Mouse (Mus musculus) liver, embryonic 15.5 days (tissue): ENCODE data around the gene Mrps15. TPM values are rescaled to one million over a fixed set of nuclear protein-coding genes. Genes with fewer than 3 reads are reported as not detected.
"Not testable (repeated sequence)": the region's sequence is repeated elsewhere in the genome, so short reads cannot be mapped to it uniquely, and the experiment has no call there.

ENCODE experiments used
- ATAC-seq: fragments of 200-750 bp; cut with Nextera tagmentation; 2 replicates; pipeline ENCODE4 v1.8.0; 2017; ENCODE audit warnings: moderate number of reproducible peaks, mild to moderate bottlenecking, moderate library complexity; ENCODE audit not compliant: insufficient read depth
- H3K27ac ChIP-seq: fragments of 300-500 bp; sonication (generic); replicated peaks from 2 replicates; pipeline ENCODE4 v1.5.1; 2015; ENCODE audit warnings: mild to moderate bottlenecking, inconsistent platforms
- H3K27me3 ChIP-seq: fragments of 300-500 bp; sonication (generic); 2 replicates; pipeline ENCODE4 v1.6.1; 2015; ENCODE audit warnings: mild to moderate bottlenecking, inconsistent platforms
- H3K36me3 ChIP-seq: fragments of 300-500 bp; sonication (generic); replicated peaks from 2 replicates; pipeline ENCODE4 v1.6.1; 2015; ENCODE audit warnings: moderate library complexity, mild to moderate bottlenecking, inconsistent platforms
- H3K4me1 ChIP-seq: fragments of 300-500 bp; sonication (generic); replicated peaks from 2 replicates; pipeline ENCODE4 v1.6.1; 2015; ENCODE audit warnings: inconsistent platforms
- H3K4me2 ChIP-seq: fragments of 300-500 bp; sonication (generic); 2 replicates; pipeline ENCODE4 v1.6.1; 2015; ENCODE audit warnings: moderate library complexity, mild to moderate bottlenecking, inconsistent platforms
- H3K4me3 ChIP-seq: fragments of 300-500 bp; sonication (generic); replicated peaks from 2 replicates; pipeline ENCODE4 v1.5.1; 2015; ENCODE audit warnings: mild to moderate bottlenecking, inconsistent platforms
- H3K9ac ChIP-seq: fragments of 300-500 bp; sonication (generic); 2 replicates; pipeline ENCODE4 v1.6.1; 2015; ENCODE audit warnings: moderate library complexity, mild to moderate bottlenecking, inconsistent platforms
- H3K9me3 ChIP-seq: fragments of 300-500 bp; sonication (generic); replicated peaks from 2 replicates; pipeline ENCODE4 v1.6.1; 2016; ENCODE audit warnings: inconsistent platforms
- WGBS: fragments of 180-500 bp; shearing (Covaris S2); methylation state at CpG from one replicate; pipeline ENCODE4 v1.1.7; 2015; ENCODE audit warnings: mixed read lengths; ENCODE audit not compliant: insufficient replicate concordance; 5-methylcytosine and 5-hydroxymethylcytosine counted together
- polyA plus RNA-seq: library from polyadenylated mRNA; unstranded; fragments of >200 nt; fragmentation: Nextera tagmentation; extraction: Ambion mirVana; gene quantifications from 2 replicates; pipeline ENCODE4 v1.2.1, GENCODE M21; 2015

Mrps15 gene
- polyA plus RNA-seq, 1 experiment from 2014 or later = 74.3 TPM

DNA sequence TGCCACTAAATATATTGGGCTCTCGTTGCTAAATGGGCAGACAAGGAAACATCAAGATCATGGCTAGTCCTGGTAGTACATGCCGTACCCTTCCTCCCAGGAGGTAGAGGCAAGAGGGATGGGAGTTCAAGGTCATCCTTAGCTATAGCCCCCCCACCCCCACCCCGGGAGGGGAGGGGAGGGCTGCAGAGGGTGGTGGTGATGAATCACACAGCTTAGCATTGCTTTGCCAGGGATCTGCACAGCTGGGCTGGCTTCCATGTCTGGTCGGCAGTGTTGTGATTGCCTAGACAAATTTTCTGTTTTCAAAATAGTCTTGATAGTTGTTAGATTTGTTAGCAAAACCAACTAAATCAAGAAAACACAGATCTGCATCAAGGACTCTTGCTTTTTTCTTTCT, 32.5 kb downstream of the Mrps15 start:
- Histone ChIP-seq H3K4me1 (peaks cover 4% of the 10 kb centered on the region; the same call in 1 of the 2 replicates), H3K4me3 (no peak overlapping the region), H3K4me2 (no peak overlapping the region), H3K36me3 (no peaks in the 10 kb centered on the region), H3K9me3 (no peaks in the 10 kb centered on the region), H3K9ac (no peak overlapping the region), H3K27ac (no peak overlapping the region), H3K27me3 (no peaks in the 10 kb centered on the region)
- no peak for ATAC-seq
- 60% methylated on average over 4 of the region's 4 CpGs for WGBS

DNA sequence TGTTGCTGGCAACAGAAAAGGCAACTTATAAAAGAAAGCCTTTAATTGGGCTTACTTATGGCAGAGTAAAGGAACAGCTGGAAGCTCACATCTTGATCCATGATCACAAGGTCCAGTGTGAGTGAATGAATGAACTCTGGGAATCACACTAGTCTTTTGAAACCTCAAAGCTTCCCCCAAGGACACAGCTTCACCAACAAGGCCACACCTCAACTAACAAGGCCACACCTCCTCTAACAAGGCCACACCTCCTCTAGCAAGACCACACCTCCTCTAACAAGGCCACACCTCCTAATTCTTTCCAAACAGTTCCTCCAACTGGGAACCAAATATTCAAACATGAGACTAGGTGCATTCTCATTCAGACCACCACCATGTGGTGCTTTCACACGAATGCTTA, 34.9 kb downstream of the Mrps15 start:
- 73% methylated on average over 1 of the region's 1 CpGs for WGBS
- no peak overlapping the region for H3K9ac ChIP-seq

DNA sequence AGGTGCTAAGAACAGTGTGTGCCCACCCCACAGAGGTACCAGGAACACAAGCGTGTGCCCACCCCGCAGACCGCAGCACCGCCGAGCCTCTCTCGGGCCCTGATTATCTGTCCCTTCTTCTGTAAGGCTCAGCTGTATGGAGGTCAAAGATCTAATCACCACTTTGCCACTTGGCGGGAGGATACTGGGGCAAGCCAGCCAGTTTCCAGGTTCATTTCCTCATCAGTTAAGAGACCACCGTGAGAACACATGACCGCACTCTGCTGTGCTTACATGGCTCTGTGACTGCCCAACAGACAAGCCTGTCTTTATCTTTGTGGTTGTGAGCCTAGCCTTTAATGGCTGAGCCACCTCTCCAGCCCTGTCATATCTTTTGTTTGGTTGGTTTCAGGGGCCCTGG, 36.3 kb downstream of the Mrps15 start:
- 30% methylated on average over 9 of the region's 9 CpGs for WGBS
- Histone ChIP-seq H3K4me1 (peaks cover 9% of the 10 kb centered on the region), H3K4me2 (no peak overlapping the region), H3K27me3 (no peaks in the 10 kb centered on the region), H3K27ac (no peak overlapping the region), H3K9ac (no peak overlapping the region), H3K36me3 (no peaks in the 10 kb centered on the region), H3K4me3 (no peak overlapping the region), H3K9me3 (no peaks in the 10 kb centered on the region)
- no peak for ATAC-seq

More for the DNA sequence above, 34.9 kb downstream of the Mrps15 start:
- ATAC-seq = no peak
- no peak overlapping the region for H3K27ac ChIP-seq
- peaks cover 9% of the 10 kb centered on the region for H3K4me1 ChIP-seq
- H3K9me3 ChIP-seq = no peaks in the 10 kb centered on the region
- no peaks in the 10 kb centered on the region for H3K36me3 ChIP-seq
- no peaks in the 10 kb centered on the region for H3K27me3 ChIP-seq
- H3K4me3 ChIP-seq = no peak overlapping the region
- no peak overlapping the region for H3K4me2 ChIP-seq

DNA sequence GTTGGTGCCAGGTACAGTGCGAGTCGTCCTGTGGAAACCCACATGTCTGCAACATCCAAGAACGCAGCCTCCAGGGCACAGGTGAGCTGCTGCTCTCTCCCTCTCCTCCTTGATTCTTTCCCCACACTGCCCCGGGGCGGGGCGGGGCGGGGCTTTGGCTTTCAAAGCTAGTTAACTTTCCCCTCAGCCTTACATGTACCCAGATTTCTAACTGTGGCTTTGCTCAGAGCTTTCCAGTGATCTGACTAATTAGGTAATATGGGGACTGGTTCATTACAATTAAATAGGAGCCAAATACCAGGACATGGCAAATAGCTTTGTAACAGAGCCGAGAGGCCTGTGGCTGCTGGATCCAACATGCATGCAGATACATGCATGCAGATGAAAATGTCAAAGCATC, 37.7 kb downstream of the Mrps15 start:
- no peak overlapping the region for H3K4me3 ChIP-seq
- no peaks in the 10 kb centered on the region for H3K36me3 ChIP-seq
- no peak overlapping the region for H3K9ac ChIP-seq
- no peaks in the 10 kb centered on the region for H3K27me3 ChIP-seq
- no peak for ATAC-seq
- no peaks in the 10 kb centered on the region for H3K9me3 ChIP-seq
- 72% methylated on average over 8 of the region's 8 CpGs for WGBS
- peaks cover 9% of the 10 kb centered on the region for H3K4me1 ChIP-seq
- no peak overlapping the region for H3K4me2 ChIP-seq
- H3K27ac ChIP-seq = no peak overlapping the region

DNA sequence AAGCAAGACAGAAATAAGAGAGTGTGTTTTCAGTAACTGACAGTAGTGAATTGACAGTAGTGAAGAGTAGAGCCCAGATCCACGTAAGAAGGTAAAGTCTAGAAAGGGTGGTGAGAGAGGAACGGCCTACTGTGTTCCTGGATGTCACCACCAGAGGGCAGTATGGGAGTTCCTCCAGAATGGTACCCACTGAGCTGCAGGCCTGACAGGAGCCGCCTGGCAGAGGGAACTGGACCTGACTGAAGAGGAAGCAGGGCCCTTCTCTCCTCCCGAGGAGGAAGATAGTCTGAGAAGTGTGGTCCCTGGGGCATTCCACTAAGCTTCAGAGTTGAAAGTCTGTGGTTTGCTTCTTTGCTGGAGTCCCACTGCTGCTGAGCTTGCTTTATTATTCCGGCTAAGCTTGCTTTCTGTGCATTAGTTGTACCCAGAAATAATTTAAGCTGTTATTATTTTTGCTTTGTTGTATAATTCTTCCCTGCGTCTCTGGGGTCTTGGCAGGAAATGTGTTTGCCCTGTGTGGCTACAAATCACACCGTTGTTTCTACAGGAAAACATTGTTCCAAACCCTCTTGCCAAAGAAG, 39.4 kb downstream of the Mrps15 start:
- Histone ChIP-seq H3K4me1 (peaks cover 17% of the 10 kb centered on the region), H3K27ac (no peak overlapping the region), H3K9me3 (no peaks in the 10 kb centered on the region), H3K4me3 (no peak overlapping the region), H3K27me3 (no peaks in the 10 kb centered on the region), H3K9ac (no peak overlapping the region), H3K36me3 (no peaks in the 10 kb centered on the region), H3K4me2 (no peak overlapping the region)
- ATAC-seq = peak; percentile 49; the same call in 1 of the 2 replicates
- 18% methylated on average over 7 of the region's 7 CpGs for WGBS

DNA sequence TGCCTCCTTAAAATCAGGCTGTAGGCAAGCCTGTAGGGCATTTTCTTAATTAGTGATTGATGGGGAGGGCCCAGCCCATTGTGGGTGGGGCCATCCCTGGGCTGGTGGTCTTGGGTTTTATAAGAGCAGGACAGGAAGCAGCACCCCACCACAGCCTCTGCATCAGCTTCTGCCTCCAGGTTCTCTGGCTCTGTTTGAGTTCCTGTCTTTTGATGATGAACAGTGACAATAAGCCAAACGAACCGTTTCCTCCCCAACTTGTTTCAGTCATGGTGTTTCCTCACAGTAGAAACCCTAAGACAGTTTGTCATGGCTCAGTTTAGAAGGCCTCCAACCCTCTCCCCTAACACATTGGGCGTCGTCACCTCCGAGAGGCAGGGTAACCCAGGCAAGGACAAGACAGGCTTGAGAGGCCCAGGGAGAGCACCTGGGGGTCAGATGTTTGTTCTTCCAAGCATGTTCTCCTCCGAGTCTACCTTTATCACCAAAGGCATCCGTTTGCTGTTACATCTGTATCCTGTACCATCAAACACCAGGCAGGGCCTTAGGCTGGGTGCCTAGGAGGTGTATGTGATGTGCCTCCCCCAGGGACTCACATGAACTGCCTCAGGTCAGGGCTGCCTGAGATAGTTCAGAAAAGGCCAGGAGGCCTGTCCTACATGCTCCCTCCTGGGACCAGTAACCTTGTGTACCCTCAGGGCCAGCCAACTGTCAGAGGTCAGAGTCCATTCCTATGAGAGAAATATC, 43.5 kb downstream of the Mrps15 start:
- WGBS = 39% methylated on average over 7 of the region's 7 CpGs
- H3K9me3 ChIP-seq = no peaks in the 10 kb centered on the region
- no peak overlapping the region for H3K4me2 ChIP-seq
- peaks cover 13% of the 10 kb centered on the region for H3K4me1 ChIP-seq
- no peak; the same call in 1 of the 2 replicates for ATAC-seq
- no peak overlapping the region for H3K4me3 ChIP-seq
- no peak overlapping the region for H3K9ac ChIP-seq
- no peaks in the 10 kb centered on the region for H3K36me3 ChIP-seq
- no peaks in the 10 kb centered on the region for H3K27me3 ChIP-seq
- no peak overlapping the region; the same call in 1 of the 2 replicates for H3K27ac ChIP-seq

DNA sequence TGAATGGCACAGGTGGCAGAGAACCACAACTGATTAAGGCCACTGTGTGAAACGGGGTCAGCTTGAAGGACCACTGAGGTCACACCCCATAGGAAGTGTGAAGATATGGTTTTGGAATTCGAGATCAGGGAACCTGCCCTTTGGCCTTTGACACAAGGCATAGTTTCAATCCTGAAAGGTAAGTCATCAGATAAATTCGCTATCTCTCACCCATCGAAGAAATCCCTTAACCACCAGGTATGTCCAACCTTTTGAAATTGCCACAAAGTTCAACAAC, 44.1 kb downstream of the Mrps15 start:
- peaks cover 13% of the 10 kb centered on the region for H3K4me1 ChIP-seq
- no peak overlapping the region for H3K4me3 ChIP-seq
- no peak overlapping the region for H3K4me2 ChIP-seq
- H3K9me3 ChIP-seq = no peaks in the 10 kb centered on the region
- H3K9ac ChIP-seq = no peak overlapping the region
- WGBS = 52% methylated on average over 4 of the region's 4 CpGs
- no peak overlapping the region for H3K27ac ChIP-seq
- ATAC-seq = no peak
- H3K27me3 ChIP-seq = no peaks in the 10 kb centered on the region
- no peaks in the 10 kb centered on the region for H3K36me3 ChIP-seq

DNA sequence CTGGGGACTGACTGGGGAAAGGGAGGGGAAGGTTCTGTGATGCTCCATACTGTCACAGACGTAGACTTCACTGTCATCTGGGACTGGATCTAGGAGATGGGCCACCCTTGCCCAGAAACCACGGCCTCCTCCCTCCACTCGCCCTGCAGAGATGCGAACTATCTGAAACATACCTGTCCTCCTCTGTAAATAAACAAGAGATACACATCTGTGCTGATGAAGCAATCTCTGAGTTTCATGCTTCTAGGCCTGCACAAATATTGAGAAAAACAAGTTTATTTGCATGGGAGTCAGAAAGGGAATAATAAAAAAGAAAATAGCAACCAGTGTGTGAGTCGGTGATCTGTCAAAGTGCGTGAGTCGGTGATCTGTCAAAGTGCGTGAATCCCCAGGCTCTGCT, 45.1 kb downstream of the Mrps15 start:
- H3K27ac ChIP-seq = no peak overlapping the region
- H3K4me2 ChIP-seq = no peak overlapping the region
- H3K4me1 ChIP-seq = peaks cover 11% of the 10 kb centered on the region
- 70% methylated on average over 8 of the region's 8 CpGs for WGBS
- H3K27me3 ChIP-seq = no peaks in the 10 kb centered on the region
- H3K4me3 ChIP-seq = no peak overlapping the region
- H3K9me3 ChIP-seq = no peaks in the 10 kb centered on the region
- ATAC-seq = no peak
- no peaks in the 10 kb centered on the region for H3K36me3 ChIP-seq
- no peak overlapping the region for H3K9ac ChIP-seq

DNA sequence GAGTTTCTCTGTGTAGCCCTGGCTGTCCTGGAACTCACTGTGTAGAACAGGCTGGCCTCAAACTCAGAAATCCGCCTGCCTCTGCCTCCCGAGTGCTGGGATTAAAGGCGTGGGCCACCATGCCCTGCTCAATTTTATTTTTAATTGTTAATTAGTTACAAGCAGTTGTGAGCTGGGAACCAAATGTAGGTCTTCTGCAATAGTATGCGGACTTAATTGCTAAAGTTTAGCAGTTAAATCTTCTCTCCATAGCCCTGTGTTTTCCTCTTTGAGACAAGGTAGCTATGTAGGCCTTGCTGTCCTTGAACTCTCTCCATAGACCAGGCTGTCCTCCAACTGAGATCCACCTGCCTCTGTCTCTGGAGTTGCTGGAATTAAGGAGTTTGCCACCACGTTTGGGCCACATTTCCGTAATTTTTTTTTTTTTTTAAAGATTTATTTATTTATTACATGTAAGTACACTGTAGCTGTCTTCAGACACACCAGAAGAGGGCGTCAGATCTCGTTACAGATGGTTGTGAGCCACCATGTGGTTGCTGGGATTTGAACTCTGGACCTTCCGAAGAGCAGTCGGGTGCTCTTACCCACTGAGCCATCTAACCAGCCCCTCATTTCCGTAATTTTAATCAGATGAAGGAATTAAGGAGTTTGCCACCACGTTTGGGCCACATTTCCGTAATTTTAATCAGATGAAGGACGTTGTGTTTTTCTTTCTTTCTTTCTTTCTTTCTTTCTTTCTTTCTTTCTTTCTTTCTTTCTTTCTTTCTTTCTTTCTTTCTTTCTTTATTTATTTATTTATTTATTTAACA, 49.1 kb downstream of the Mrps15 start:
- Histone ChIP-seq H3K9ac (0 out of 2 replicates have a peak overlapping the region, but pooled peaks have one; percentile 69), H3K36me3 (peaks cover 11% of the 10 kb centered on the region), H3K4me1 (peaks cover 42% of the 10 kb centered on the region), H3K4me3 (peak overlapping the region; percentile 79), H3K4me2 (peak overlapping the region; percentile 90)
- not testable (repeated sequence) for ATAC-seq, H3K27ac ChIP-seq, H3K9me3 ChIP-seq, H3K27me3 ChIP-seq
- WGBS = 51% methylated on average over 14 of the region's 14 CpGs

DNA sequence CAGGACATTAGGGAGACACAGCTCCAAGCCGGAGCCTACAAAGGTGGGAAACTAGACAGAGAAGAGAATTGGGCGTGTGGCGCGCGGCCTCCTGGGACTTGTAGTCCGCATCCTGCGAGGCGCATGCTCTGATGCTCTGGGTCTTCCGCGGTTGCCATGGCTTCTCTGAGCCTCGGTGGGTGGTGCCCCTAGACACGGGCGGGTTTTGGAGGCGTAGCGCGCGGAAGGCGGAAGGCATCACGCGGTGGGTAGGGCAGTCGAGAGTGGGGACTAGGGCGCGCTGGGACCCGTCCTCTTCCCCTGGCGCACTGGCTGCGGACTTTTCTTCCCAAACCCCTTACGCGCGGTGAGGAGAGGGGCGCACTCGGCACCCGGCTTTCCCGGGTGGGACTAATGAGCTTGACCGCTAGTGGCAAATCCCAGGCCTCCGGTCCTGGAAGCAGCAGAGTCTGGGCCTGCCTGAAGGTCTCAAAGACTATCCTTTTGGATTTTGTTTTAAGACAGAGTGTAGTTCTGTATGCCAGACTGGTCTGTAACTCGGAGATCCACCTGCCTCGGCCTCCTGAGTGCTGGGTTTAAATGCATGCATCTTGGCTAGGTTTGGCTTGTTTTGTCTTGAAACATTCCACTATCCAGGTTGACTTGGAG, 49.9 kb downstream of the Mrps15 start, which contains the start of gene Lsm10:
Lsm10 (plus strand) TSS at position 160 of the 648 bp plus-strand sequence.
- Histone ChIP-seq H3K9ac (peak within 1 kb of the TSS; percentile 69), H3K4me3 (peak within 1 kb of the TSS; percentile 79), H3K4me1 (peaks cover 50% of the 10 kb centered on the region), H3K4me2 (peak within 1 kb of the TSS; percentile 90), H3K9me3 (no peaks in the 10 kb centered on the region), H3K27me3 (no peaks in the 10 kb centered on the region), H3K27ac (peak within 1 kb of the TSS; percentile 77), H3K36me3 (peaks cover 11% of the 10 kb centered on the region)
- peak; percentile 97 for ATAC-seq
- 1% methylated on average over 36 of the region's 37 CpGs for WGBS
